Mouse (Mus musculus): Measurements from ENCODE around the gene Tnfsf9.

DNA sequence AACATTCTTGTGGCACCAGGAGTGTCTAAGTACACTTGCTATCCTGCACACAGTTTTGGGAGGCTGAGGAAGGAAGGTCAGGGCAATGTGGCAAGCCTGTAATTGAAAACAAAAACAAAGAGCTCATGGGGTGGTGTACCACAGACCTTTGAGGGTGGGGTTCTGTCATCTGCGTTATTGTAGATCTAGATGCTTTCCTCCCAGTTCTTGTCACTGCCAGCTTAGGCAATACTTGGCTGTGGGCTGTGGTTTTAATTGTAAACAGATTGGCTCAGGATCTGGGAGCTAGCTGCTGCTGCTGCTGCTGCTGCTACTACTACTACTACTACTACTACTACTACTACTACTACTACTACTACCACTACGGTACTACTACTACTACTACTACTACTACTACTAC, 2.8 kb upstream of the Tnfsf9 start:
- TF ChIP-seq CTCF (IDR thresholded peaks at IDR 0.05; ENCODE audit: insufficient read depth, low read length): no peak
- no peak for TF ChIP-seq POLR2A (IDR thresholded peaks at IDR 0.05; ENCODE audit: borderline replicate concordance, extremely low read depth, low read depth, low read length)
